Mouse (Mus musculus): ENCODE measurements around the gene Btbd16. TPM values are rescaled to one million over a fixed set of nuclear protein-coding genes. Genes with fewer than 3 reads are reported as not detected.

The Btbd16 gene
- polyA plus RNA-seq, 1 experiment from 2014 or later = 0.14 TPM

- WGBS = 93% methylated on average over 8 of the region's 8 CpGs
- no peak for DNase-seq (ENCODE audit: low spot score)
- no peaks in the 10 kb centered on the region for H3K9me3 ChIP-seq
- H3K36me3 ChIP-seq (replicated peaks) = no peaks in the 10 kb centered on the region
- peaks cover 15% of the 10 kb centered on the region for H3K4me1 ChIP-seq
- no peak overlapping the region for H3K4me3 ChIP-seq
- no peaks in the 10 kb centered on the region for H3K27me3 ChIP-seq (replicated peaks; ENCODE audit: low read depth, poor library complexity, severe bottlenecking)
- H3K27ac ChIP-seq (replicated peaks) = no peak overlapping the region
Measured at GRCm38 (mm10) chr7:130803251-130803825, 29.5 kb downstream of the Btbd16 start.

DNA sequence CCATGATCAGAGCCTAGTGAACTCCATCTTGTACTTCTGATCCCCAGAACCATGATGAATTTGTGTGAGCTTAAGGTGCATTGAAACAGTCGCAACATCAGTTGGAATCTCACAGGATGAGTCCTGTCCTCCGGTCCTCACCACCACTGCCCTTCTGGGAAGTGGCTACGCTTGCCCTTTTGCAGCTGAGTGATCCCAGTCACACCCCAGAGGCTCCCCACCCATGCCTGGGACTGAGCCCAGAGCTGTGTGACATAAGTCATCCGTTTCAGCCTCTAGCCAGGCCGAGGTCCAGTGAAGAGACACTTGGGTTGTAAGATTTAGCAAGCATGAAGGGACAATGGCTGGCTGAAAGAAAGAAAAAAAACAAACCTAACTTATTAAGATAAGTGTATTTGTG, 31.1 kb downstream of the Btbd16 start:
- no peaks in the 10 kb centered on the region for H3K36me3 ChIP-seq (replicated peaks)
- H3K27me3 ChIP-seq (replicated peaks; ENCODE audit: low read depth, poor library complexity, severe bottlenecking) = no peaks in the 10 kb centered on the region
- no peak for DNase-seq (ENCODE audit: low spot score)
- H3K4me1 ChIP-seq = peaks cover 11% of the 10 kb centered on the region
- H3K4me3 ChIP-seq = no peak overlapping the region
- WGBS = 88% methylated on average over 5 of the region's 5 CpGs
- no peaks in the 10 kb centered on the region for H3K9me3 ChIP-seq
- no peak overlapping the region for H3K27ac ChIP-seq (replicated peaks)

- Histone ChIP-seq H3K27me3 (replicated peaks; ENCODE audit: low read depth, poor library complexity, severe bottlenecking) (no peaks in the 10 kb centered on the region; the same call in 1 of the 2 replicates), H3K4me1 (0 out of 2 replicates have a peak, but pooled peaks cover 4% of the 10 kb centered on the region), H3K4me3 (no peak overlapping the region), H3K9me3 (no peaks in the 10 kb centered on the region), H3K36me3 (replicated peaks) (no peaks in the 10 kb centered on the region), H3K27ac (replicated peaks) (no peak overlapping the region)
- no peak for DNase-seq (ENCODE audit: low spot score)
- WGBS = 83% methylated on average over 8 of the region's 8 CpGs
Measured at GRCm38 (mm10) chr7:130807749-130808148, 33.9 kb downstream of the Btbd16 start.

GRCm38 (mm10) chr7:130808694-130809093, 34.8 kb downstream of the Btbd16 start:
- DNase-seq (ENCODE audit: low spot score) = no peak
- no peak overlapping the region for H3K27ac ChIP-seq (replicated peaks)
- H3K9me3 ChIP-seq = no peaks in the 10 kb centered on the region
- no peaks in the 10 kb centered on the region; the same call in 1 of the 2 replicates for H3K27me3 ChIP-seq (replicated peaks; ENCODE audit: low read depth, poor library complexity, severe bottlenecking)
- 0 out of 2 replicates have a peak, but pooled peaks cover 4% of the 10 kb centered on the region for H3K4me1 ChIP-seq
- no peak overlapping the region for H3K4me3 ChIP-seq
- 77% methylated on average over 6 of the region's 6 CpGs for WGBS
- H3K36me3 ChIP-seq (replicated peaks) = no peaks in the 10 kb centered on the region

DNA sequence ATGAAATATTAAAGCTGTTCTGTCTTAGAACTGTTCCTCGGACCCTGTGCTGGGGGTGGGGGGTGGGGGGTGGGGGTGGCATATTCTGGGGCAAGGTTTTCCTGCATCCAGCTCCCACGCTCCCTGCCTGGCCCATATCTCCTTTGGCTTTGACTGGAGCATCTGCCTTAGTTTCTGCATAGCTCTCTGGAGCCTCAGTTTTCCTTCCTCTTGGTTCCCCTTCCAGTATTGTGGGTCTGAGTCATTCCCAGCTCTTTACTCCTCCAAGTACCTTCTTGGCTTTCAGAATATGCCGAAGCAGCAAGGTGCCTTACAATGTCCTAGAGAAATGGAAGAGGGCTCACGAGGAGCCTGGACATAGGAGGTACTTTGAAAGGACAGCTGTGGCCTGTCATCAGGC, 36.4 kb downstream of the Btbd16 start:
- Histone ChIP-seq H3K4me3 (no peak overlapping the region), H3K9me3 (no peaks in the 10 kb centered on the region), H3K4me1 (0 out of 2 replicates have a peak, but pooled peaks cover 4% of the 10 kb centered on the region), H3K27ac (replicated peaks) (no peak overlapping the region), H3K36me3 (replicated peaks) (no peaks in the 10 kb centered on the region), H3K27me3 (replicated peaks; ENCODE audit: low read depth, poor library complexity, severe bottlenecking) (no peaks in the 10 kb centered on the region; the same call in 1 of the 2 replicates)
- WGBS = 90% methylated on average over 4 of the region's 4 CpGs
- no peak for DNase-seq (ENCODE audit: low spot score)

DNA sequence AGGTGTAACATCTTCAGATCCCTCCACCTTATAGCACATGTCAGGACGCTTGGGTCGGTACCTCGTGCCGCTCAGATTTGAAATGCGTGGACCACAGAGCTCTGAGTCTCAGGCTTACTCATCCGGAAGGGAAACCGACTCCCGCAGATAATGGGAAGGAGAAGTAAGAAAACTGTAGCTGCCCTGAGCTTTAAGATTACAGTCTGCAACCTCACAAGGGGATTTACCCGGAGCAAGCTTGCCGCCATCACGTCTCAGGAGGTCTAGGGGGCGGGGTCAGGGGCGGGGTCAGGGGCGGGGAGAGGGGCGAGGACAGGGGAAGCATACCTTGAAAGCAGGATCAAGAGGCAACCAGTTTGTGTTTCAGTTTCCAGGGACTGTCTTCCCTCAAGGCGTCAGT, 38.5 kb downstream of the Btbd16 start:
- H3K27ac ChIP-seq (replicated peaks) = no peak overlapping the region
- 0 out of 2 replicates have a peak, but pooled peaks cover 4% of the 10 kb centered on the region for H3K4me1 ChIP-seq
- DNase-seq (ENCODE audit: low spot score) = peak; percentile 56
- 40% methylated on average over 16 of the region's 16 CpGs for WGBS
- no peaks in the 10 kb centered on the region; the same call in 1 of the 2 replicates for H3K27me3 ChIP-seq (replicated peaks; ENCODE audit: low read depth, poor library complexity, severe bottlenecking)
- H3K4me3 ChIP-seq = no peak overlapping the region
- H3K36me3 ChIP-seq (replicated peaks) = no peaks in the 10 kb centered on the region
- no peaks in the 10 kb centered on the region for H3K9me3 ChIP-seq

- Histone ChIP-seq H3K27ac (replicated peaks) (no peak overlapping the region), H3K4me1 (0 out of 2 replicates have a peak, but pooled peaks cover 4% of the 10 kb centered on the region), H3K4me3 (no peak overlapping the region), H3K27me3 (replicated peaks; ENCODE audit: low read depth, poor library complexity, severe bottlenecking) (peaks cover 3% of the 10 kb centered on the region; the same call in 1 of the 2 replicates), H3K36me3 (replicated peaks) (no peaks in the 10 kb centered on the region), H3K9me3 (no peaks in the 10 kb centered on the region)
- DNase-seq (ENCODE audit: low spot score) = no peak
- WGBS = 93% methylated on average over 10 of the region's 10 CpGs
Measured at GRCm38 (mm10) chr7:130815601-130816000, 41.7 kb downstream of the Btbd16 start.

DNA sequence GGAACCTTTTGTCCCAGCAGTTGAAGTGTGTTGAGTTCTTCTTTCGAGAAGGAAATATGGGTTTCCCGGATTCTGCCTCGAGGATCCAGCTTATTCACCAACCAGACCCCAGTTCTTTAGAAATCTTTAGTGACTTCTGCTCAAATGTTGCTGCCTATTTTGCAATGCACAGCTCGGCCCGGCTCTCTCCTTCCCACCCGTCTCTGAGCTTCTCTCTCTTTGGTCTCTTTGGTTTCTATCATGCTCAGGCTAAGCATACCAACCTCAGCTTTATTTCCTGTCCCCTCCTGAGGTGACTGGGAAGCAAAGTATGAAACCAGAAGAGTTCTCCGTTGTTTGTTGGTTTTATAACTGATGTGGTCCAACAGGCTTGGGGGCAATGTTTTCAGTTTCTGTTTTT, 42.4 kb downstream of the Btbd16 start:
- no peak for DNase-seq (ENCODE audit: low spot score)
- Histone ChIP-seq H3K9me3 (no peaks in the 10 kb centered on the region), H3K4me3 (no peak overlapping the region), H3K4me1 (0 out of 2 replicates have a peak, but pooled peaks cover 4% of the 10 kb centered on the region), H3K27ac (replicated peaks) (no peak overlapping the region), H3K27me3 (replicated peaks; ENCODE audit: low read depth, poor library complexity, severe bottlenecking) (peaks cover 3% of the 10 kb centered on the region; the same call in 1 of the 2 replicates), H3K36me3 (replicated peaks) (no peaks in the 10 kb centered on the region)
- 84% methylated on average over 7 of the region's 7 CpGs for WGBS

GRCm38 (mm10) chr7:130818813-130819212, 44.9 kb downstream of the Btbd16 start:
- no peaks in the 10 kb centered on the region for H3K4me1 ChIP-seq
- WGBS = 82% methylated on average over 5 of the region's 5 CpGs
- no peaks in the 10 kb centered on the region for H3K36me3 ChIP-seq (replicated peaks)
- 0 out of 2 replicates have a peak, but pooled peaks cover 3% of the 10 kb centered on the region for H3K27me3 ChIP-seq (replicated peaks; ENCODE audit: low read depth, poor library complexity, severe bottlenecking)
- no peaks in the 10 kb centered on the region for H3K9me3 ChIP-seq
- no peak overlapping the region for H3K4me3 ChIP-seq
- DNase-seq (ENCODE audit: low spot score) = no peak
- no peak overlapping the region for H3K27ac ChIP-seq (replicated peaks)

DNA sequence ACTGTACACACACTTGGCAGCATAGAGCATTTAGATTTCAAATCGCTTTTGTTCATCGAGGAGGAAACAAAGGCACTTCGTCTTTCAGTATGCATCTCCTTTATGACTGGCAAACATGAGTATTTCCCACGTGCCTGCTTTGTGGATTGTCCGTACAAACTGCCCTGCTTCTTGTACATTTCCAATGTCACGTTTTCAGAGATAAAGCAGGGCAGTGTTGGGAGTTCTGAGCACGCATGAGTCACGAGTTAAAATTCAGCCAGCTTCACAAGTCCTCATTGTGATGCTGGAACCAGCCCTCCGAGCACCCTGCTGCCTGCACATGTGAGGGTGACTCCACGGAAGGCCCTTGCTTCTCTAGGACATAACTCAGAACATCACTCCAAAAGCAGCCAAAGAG, 45.8 kb downstream of the Btbd16 start:
- no peak overlapping the region for H3K27ac ChIP-seq (replicated peaks)
- H3K27me3 ChIP-seq (replicated peaks; ENCODE audit: low read depth, poor library complexity, severe bottlenecking) = 0 out of 2 replicates have a peak, but pooled peaks cover 3% of the 10 kb centered on the region
- H3K9me3 ChIP-seq = no peaks in the 10 kb centered on the region
- no peak for DNase-seq (ENCODE audit: low spot score)
- no peaks in the 10 kb centered on the region for H3K4me1 ChIP-seq
- WGBS = 83% methylated on average over 10 of the region's 10 CpGs
- no peaks in the 10 kb centered on the region for H3K36me3 ChIP-seq (replicated peaks)
- H3K4me3 ChIP-seq = no peak overlapping the region

DNA sequence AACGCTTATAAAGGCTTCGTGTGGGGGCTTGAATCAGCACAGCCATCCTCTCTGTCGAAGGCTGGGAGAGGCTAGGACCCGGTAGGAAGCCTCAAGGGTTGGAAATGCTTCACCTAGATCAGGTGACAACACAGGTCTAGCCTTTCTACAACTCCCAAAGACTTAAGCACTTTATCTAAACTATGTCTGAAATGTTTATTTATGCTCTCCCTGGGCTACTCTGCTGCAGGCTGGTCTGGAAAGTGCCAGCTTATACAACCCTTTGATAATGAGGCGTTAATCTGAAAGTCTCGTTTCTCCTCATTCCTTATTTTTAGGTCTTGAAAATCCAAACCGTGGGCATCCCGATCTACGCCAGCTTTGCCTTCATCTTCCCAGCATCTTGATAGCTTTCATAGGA, 50.1 kb downstream of the Btbd16 start:
- Histone ChIP-seq H3K9me3 (no peaks in the 10 kb centered on the region), H3K36me3 (replicated peaks) (no peaks in the 10 kb centered on the region), H3K27ac (replicated peaks) (no peak overlapping the region), H3K4me1 (no peaks in the 10 kb centered on the region), H3K4me3 (no peak overlapping the region), H3K27me3 (replicated peaks; ENCODE audit: low read depth, poor library complexity, severe bottlenecking) (0 out of 2 replicates have a peak, but pooled peaks cover 3% of the 10 kb centered on the region)
- 74% methylated on average over 9 of the region's 9 CpGs for WGBS
- DNase-seq (ENCODE audit: low spot score) = no peak

GRCm38 (mm10) chr7:130826343-130826742, 52.5 kb downstream of the Btbd16 start:
- Histone ChIP-seq H3K27ac (replicated peaks) (no peak overlapping the region), H3K36me3 (replicated peaks) (no peaks in the 10 kb centered on the region), H3K27me3 (replicated peaks; ENCODE audit: low read depth, poor library complexity, severe bottlenecking) (0 out of 2 replicates have a peak, but pooled peaks cover 4% of the 10 kb centered on the region), H3K4me3 (no peak overlapping the region), H3K9me3 (no peaks in the 10 kb centered on the region), H3K4me1 (no peaks in the 10 kb centered on the region)
- no peak for DNase-seq (ENCODE audit: low spot score)
- 81% methylated on average over 3 of the region's 3 CpGs for WGBS

DNA sequence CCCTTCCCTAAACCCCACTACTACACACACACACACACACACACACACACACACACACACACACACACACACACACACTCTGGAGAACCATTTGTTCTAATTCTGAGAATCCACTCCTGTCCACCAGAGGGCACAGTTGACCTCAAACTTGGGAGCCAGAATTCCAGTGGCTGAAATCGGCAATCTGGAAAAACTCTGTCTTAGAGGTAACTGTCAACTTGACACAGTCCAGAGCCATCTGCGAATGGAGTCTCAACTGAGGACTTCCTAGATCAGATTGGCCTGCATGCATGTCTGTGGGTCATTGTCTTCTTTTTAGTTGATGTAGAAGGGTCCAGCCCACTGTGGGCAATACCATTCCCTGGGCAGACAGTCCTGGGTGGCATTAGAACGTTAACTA, 53.6 kb downstream of the Btbd16 start:
- 61% methylated on average over 3 of the region's 3 CpGs for WGBS
- Histone ChIP-seq H3K27ac (replicated peaks) (no peak overlapping the region), H3K27me3 (replicated peaks; ENCODE audit: low read depth, poor library complexity, severe bottlenecking) (0 out of 2 replicates have a peak, but pooled peaks cover 4% of the 10 kb centered on the region), H3K9me3 (no peaks in the 10 kb centered on the region), H3K4me1 (no peaks in the 10 kb centered on the region), H3K36me3 (replicated peaks) (no peaks in the 10 kb centered on the region), H3K4me3 (no peak overlapping the region)
- peak; percentile 55 for DNase-seq (ENCODE audit: low spot score)

Data from embryonic facial prominence, embryonic 10.5 days (tissue).